Mouse (Mus musculus) CH12.LX (cell line): ENCODE results near the gene Mtrex.

ENCODE experiments used
- CTCF ChIP-seq, 2 experiments: IDR thresholded peaks in 1 of 2; conservative IDR thresholded peaks in 1 of 2; 2 replicates each; pipeline ENCODE4 v1.5.1; 2011 to 2012; ENCODE audit warnings: low read depth in 2 of 2, low read length in 2 of 2, improper control_type of control experiment in 1 of 2, inconsistent platforms in 1 of 2, mild to moderate bottlenecking in 1 of 2, moderate library complexity in 1 of 2
- KAT2A ChIP-seq: IDR thresholded peaks from 2 replicates; pipeline ENCODE4 v1.6.1; 2012; ENCODE audit warnings: low read length, improper control_type of control experiment, inconsistent platforms; ENCODE audit not compliant: insufficient replicate concordance
- POLR2A ChIP-seq: IDR thresholded peaks from 2 replicates; pipeline ENCODE4 v1.6.1; 2011; ENCODE audit warnings: low read depth, mild to moderate bottlenecking, improper control_type of control experiment, low read length
- TCF12 ChIP-seq: IDR thresholded peaks from 2 replicates; pipeline ENCODE4 v1.6.1; 2014; ENCODE audit warnings: low read depth, mild to moderate bottlenecking, inconsistent platforms, low read length, improper control_type of control experiment
- USF1 ChIP-seq: IDR thresholded peaks from 2 replicates; pipeline ENCODE4 v1.6.1; 2014; ENCODE audit warnings: low read depth, mild to moderate bottlenecking, inconsistent platforms, low read length, improper control_type of control experiment

GRCm38 (mm10) chr13:112837621-112838155, 89.5 kb downstream of the Mtrex start:
- TF ChIP-seq USF1 (no peak), CTCF (conservative IDR thresholded peaks at IDR 0.05 in 1 of 2, IDR thresholded peaks at IDR 0.05 in 1 of 2; ENCODE audit: low read depth in 2 of 2, low read length in 2 of 2) (no peak), POLR2A (no peak), TCF12 (no peak), KAT2A (no peak)
